Comparison of ENCODE assay signal across 9 mouse cellular contexts in the genomic region with DNA sequence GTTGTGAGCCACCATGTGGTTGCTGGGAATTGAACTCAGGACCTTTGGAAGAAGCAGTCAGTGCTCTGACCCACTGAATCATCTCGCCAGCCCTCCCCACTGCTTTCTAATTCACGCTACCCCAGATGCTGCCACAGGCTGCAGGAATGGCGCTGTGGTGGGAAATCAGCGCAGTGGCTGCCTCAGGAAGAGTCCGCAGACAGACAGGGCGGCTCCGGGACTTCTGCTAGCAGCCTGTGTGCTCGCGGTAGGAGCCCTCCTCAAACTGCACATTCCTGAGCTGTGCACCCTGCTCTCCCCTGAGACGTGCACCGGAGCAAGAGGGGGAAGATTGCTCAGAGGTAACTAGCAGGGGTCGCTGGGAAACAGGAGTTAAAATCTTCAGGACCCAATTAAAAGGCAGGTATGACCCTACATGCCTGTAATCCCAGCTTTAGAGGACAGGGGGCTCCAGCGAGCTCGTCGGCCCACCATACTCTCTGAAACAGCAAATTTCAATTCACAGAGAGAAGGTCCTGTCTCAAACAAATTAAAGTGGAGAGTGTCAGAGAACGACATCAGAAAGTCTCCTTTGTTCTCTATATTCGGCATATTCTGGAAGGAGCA. TPM values are rescaled to one million over a fixed set of nuclear protein-coding genes. Genes with fewer than 3 reads are reported as not detected.
A peak's percentile ranks its signal among the peaks of the same experiment; 100 is the strongest.
DNase-seq lines count a peak whose midpoint lies in the region; TF ChIP-seq lines count a peak whose summit lies in the region.
"Had no signal": no experiment of that assay in that cellular context is flagged by ENCODE, and none has a peak within 500 bp of the region (broad histone marks: within the 10 kb centered on the region; RNA-seq: fewer than 3 reads in every experiment).

No protein-coding gene starts in this region.

- peak; percentile 30 for DNase-seq in adrenal gland, postnatal 14 days
- no peak for DNase-seq in adrenal gland, adult 8-10 months
- DNase-seq in layer of hippocampus, adult 2 months (ENCODE audit: low spot score in 2 of 2), result no peak
- no peak for DNase-seq in layer of hippocampus, adult 9-10 months (ENCODE audit: low spot score)
- peak; percentile 31 for DNase-seq in embryo, embryonic 9.5 days (ENCODE audit: extremely low spot score)
- peak; percentile 23 to 45 for DNase-seq in lung, postnatal 4 days
- DNase-seq in natural killer cell, adult 2 months (ENCODE audit: low spot score in 2 of 2), result no peak
- no peak for DNase-seq in left cerebral cortex, adult 9 months (ENCODE audit: low spot score in 2 of 2)
- DNase-seq: layer of hippocampus, adult 9-11 months had no signal

- no peak overlapping the region for H3K4me3 ChIP-seq in layer of hippocampus, adult 2 months

- no peak overlapping the region for H3K27ac ChIP-seq in layer of hippocampus, adult 2 months

- TF ChIP-seq CTCF in layer of hippocampus, adult 2 months (conservative IDR thresholded peaks at IDR 0.05), result peak; percentile 55

RNA-seq across cellular contexts. Expression of a gene that starts 10.3 kb away (rescaled TPM):
- 0.41 TPM in 1 of 2 replicates, not detected in the other for total RNA-seq in adrenal gland, postnatal 14 days (2021)
- total RNA-seq in adrenal gland, adult 8-10 months (2022), result not detected
- not detected for total RNA-seq in layer of hippocampus, adult 2 months (2021)

RNA-seq across cellular contexts. Expression of a gene that starts 37.3 kb away (rescaled TPM):
- 9.2 and 11.2 TPM in 2 replicates for total RNA-seq in adrenal gland, postnatal 14 days (2021)
- 10 to 100 TPM in 2 of 4 experiments, 1 to 10 TPM in 2; 7.9 to 11.6 (median 9.7) TPM for total RNA-seq in adrenal gland, adult 8-10 months (2022)
- 10 to 100 TPM; 24.0 to 25.1 TPM for total RNA-seq in layer of hippocampus, adult 2 months (2021)

RNA-seq across cellular contexts. Expression of a gene that starts 50.4 kb away (rescaled TPM):
- 36.5 and 38.2 TPM in 2 replicates for total RNA-seq in adrenal gland, postnatal 14 days (2021)
- 100 to 1,000 TPM in 1 of 4 experiments, 10 to 100 TPM in 3; 58.4 to 109 (median 76.4) TPM for total RNA-seq in adrenal gland, adult 8-10 months (2022)
- 1 to 10 TPM; 6.8 to 7.8 TPM for total RNA-seq in layer of hippocampus, adult 2 months (2021)

Comparison
In these comparisons a context has a peak if more than half of its experiments do, and no peak if none do; other contexts are left out.
1. DNase-seq: peak in adrenal gland, postnatal 14 days (single experiment), embryo, embryonic 9.5 days (single experiment) and lung, postnatal 4 days (2 of 2); none in adrenal gland, adult 8-10 months (single experiment), layer of hippocampus, adult 2 months (0 of 2), layer of hippocampus, adult 9-10 months (single experiment), natural killer cell, adult 2 months (0 of 2) and left cerebral cortex, adult 9 months (0 of 2).